Mouse (Mus musculus) liver, embryonic 11.5 days (tissue): Measurements from ENCODE around the gene Adamts3. TPM values are rescaled to one million over a fixed set of nuclear protein-coding genes. Genes with fewer than 3 reads are reported as not detected.

Experiments used
- ATAC-seq: fragments of 200-750 bp; cut with Nextera tagmentation; replicated peaks from 2 replicates; pipeline ENCODE4 v1.8.0; 2017; ENCODE audit warnings: moderate number of reproducible peaks, mild to moderate bottlenecking, moderate TSS enrichment, moderate library complexity; ENCODE audit not compliant: low FRiP score
- DNase-seq: peaks from one replicate; pipeline ENCODE4 v3.0.0-alpha.2; 2017; ENCODE audit warnings: low spot score
- H3K27ac ChIP-seq: fragments of 300-500 bp; sonication (generic); 2 replicates; pipeline ENCODE4 v1.5.1; 2014; ENCODE audit warnings: mild to moderate bottlenecking, low read depth, low read length, control low read depth
- H3K27me3 ChIP-seq: fragments of 300-500 bp; sonication (generic); replicated peaks from 2 replicates; pipeline ENCODE4 v1.6.1; 2014; ENCODE audit warnings: low read length, mixed read lengths; ENCODE audit not compliant: control insufficient read depth, insufficient read depth
- H3K36me3 ChIP-seq: fragments of 300-500 bp; sonication (generic); 2 replicates; pipeline ENCODE4 v1.6.1; 2014; ENCODE audit warnings: mild to moderate bottlenecking, low read length, moderate library complexity, mixed read lengths; ENCODE audit not compliant: control insufficient read depth, insufficient read depth
- H3K4me1 ChIP-seq: fragments of 300-500 bp; sonication (generic); replicated peaks from 2 replicates; pipeline ENCODE4 v1.6.1; 2014; ENCODE audit warnings: low read length, mixed read lengths; ENCODE audit not compliant: control insufficient read depth, insufficient read depth
- H3K4me2 ChIP-seq: fragments of 300-500 bp; sonication (generic); 2 replicates; pipeline ENCODE4 v1.6.1; 2014; ENCODE audit warnings: mild to moderate bottlenecking, control low read depth, moderate library complexity
- H3K4me3 ChIP-seq: fragments of 300-500 bp; sonication (generic); 2 replicates; pipeline ENCODE4 v1.5.1; 2014; ENCODE audit warnings: low read depth, low read length, control low read depth
- H3K9ac ChIP-seq: fragments of 300-500 bp; sonication (generic); 2 replicates; pipeline ENCODE4 v1.6.1; 2014; ENCODE audit warnings: low read depth, low read length, control low read depth
- H3K9me3 ChIP-seq: fragments of 300-500 bp; sonication (generic); 2 replicates; pipeline ENCODE4 v1.6.1; 2016; ENCODE audit warnings: low read length, inconsistent platforms, mixed read lengths; ENCODE audit not compliant: control insufficient read depth
- WGBS: fragments of 180-500 bp; shearing (Covaris S2); extraction: QIAGEN DNeasy Blood & Tissue Kit; methylation state at CpG from one replicate; pipeline ENCODE4 v1.1.7; 2014; 5-methylcytosine and 5-hydroxymethylcytosine counted together
- polyA plus RNA-seq: library from polyadenylated mRNA; unstranded; fragments of >200 nt; fragmentation: Nextera tagmentation; extraction: Ambion mirVana; gene quantifications from 2 replicates; pipeline ENCODE4 v1.2.1, GENCODE M21; 2014

The Adamts3 gene
- polyA plus RNA-seq, 1 experiment from 2014 or later = 5.0 TPM

GRCm38 (mm10) chr5:89711116-89711859 is 171.8 kb downstream of the Adamts3 start:
- no peak overlapping the region for H3K9ac ChIP-seq
- H3K27me3 ChIP-seq = no peaks in the 10 kb centered on the region
- 0 out of 2 replicates have a peak, but pooled peaks cover 2% of the 10 kb centered on the region for H3K36me3 ChIP-seq
- no peak overlapping the region for H3K27ac ChIP-seq
- H3K4me2 ChIP-seq = no peak overlapping the region
- ATAC-seq (no peak), DNase-seq (no peak)
- no peak overlapping the region for H3K4me3 ChIP-seq
- H3K9me3 ChIP-seq = no peaks in the 10 kb centered on the region
- 76% methylated on average over 7 of the region's 7 CpGs for WGBS
- no peaks in the 10 kb centered on the region for H3K4me1 ChIP-seq

DNA sequence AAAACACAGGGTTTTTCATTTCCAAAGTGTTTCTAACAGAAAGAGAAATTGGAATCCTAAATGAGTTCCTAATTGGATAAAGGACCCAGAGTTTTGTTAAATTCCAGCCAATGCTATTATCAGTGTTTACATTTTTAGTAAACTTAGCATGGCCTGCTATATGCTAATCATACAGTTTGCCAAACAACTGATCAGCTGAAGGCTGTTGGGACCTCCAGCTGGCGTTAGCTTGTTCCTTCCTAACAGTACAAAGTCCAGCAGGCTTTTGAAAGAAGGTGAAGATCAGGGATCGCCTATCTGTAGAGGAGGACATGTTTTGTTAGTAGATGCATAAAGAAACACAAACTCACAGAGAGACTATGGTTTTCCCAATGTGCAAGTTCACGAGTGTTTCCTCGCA is 173.7 kb downstream of the Adamts3 start:
- ATAC-seq (no peak; the same call in 1 of the 2 replicates), DNase-seq (no peak)
- no peaks in the 10 kb centered on the region for H3K4me1 ChIP-seq
- H3K9me3 ChIP-seq = no peaks in the 10 kb centered on the region
- no peak overlapping the region for H3K4me2 ChIP-seq
- no peak overlapping the region for H3K9ac ChIP-seq
- 0 out of 2 replicates have a peak, but pooled peaks cover 2% of the 10 kb centered on the region for H3K36me3 ChIP-seq
- no peak overlapping the region for H3K27ac ChIP-seq
- WGBS = 52% methylated on average over 4 of the region's 4 CpGs
- no peaks in the 10 kb centered on the region for H3K27me3 ChIP-seq
- no peak overlapping the region for H3K4me3 ChIP-seq

GRCm38 (mm10) chr5:89704264-89704663 is 178.9 kb downstream of the Adamts3 start:
- H3K36me3 ChIP-seq = 0 out of 2 replicates have a peak, but pooled peaks cover 2% of the 10 kb centered on the region
- H3K4me2 ChIP-seq = no peak overlapping the region
- no peaks in the 10 kb centered on the region for H3K27me3 ChIP-seq
- no peak overlapping the region for H3K9ac ChIP-seq
- DNase-seq (no peak), ATAC-seq (no peak)
- H3K4me1 ChIP-seq = no peaks in the 10 kb centered on the region
- H3K27ac ChIP-seq = no peak overlapping the region
- H3K9me3 ChIP-seq = no peaks in the 10 kb centered on the region
- H3K4me3 ChIP-seq = no peak overlapping the region
- WGBS = 70% methylated on average over 1 of the region's 1 CpGs

DNA sequence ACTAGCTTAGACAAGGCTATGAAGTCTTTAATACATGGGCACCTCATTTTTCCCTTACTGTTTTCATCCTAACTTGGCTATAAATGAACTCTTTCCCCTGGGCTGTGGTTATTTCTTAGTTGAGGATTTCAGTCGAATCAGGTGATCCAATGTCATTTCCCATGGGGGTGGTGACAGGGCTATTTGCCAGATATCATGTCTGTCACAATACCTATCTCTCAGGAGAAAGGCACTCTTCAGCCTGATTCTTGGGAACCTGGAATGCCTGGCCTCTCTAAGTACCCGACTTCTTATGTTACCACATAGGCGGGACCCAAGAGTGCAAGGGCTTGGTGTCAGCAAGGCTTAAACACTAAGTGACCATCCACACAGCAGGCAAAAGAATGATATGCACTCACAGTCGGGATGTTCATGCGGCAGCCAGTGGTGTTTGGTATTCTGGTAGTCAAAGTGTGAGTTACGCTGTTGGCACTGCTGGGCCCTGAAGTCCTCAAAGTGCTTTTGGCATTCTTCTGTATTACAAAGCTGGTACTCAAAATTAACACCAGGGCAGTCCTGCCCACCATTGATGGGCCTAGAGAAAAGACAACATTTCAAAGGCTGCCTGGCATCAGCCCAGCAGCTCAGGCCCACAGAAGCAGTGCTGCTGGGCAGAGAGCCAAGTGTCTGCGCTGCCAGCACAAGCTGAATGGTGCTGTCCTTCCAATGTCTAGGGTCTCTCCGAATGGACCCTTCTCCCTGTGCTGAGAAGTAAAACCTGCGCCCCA is 181.7 kb downstream of the Adamts3 start:
- H3K27ac ChIP-seq = no peak overlapping the region
- H3K9ac ChIP-seq = no peak overlapping the region
- no peak overlapping the region for H3K4me3 ChIP-seq
- no peaks in the 10 kb centered on the region for H3K4me1 ChIP-seq
- 86% methylated on average over 9 of the region's 9 CpGs for WGBS
- no peaks in the 10 kb centered on the region for H3K27me3 ChIP-seq
- no peak overlapping the region for H3K4me2 ChIP-seq
- DNase-seq (no peak), ATAC-seq (no peak)
- H3K9me3 ChIP-seq = no peaks in the 10 kb centered on the region
- H3K36me3 ChIP-seq = no peaks in the 10 kb centered on the region

DNA sequence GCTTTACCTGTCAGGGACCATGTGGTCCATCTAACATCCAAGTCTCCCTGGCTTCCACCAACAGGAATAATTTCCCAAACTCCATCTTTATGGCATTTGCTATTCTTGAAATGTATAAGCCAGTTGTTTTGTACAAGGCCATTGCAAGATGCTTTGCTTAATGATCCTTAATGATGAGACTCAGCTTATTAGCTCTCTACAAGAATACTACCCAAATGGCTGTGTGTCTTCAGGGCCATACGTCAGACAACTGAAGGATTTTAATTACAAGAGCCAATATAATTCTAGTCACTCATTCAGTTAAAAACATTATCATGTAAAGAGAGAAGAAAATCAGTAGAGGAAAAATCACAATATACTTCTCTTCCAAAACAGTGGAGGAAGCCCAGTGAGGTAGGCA is 195.3 kb downstream of the Adamts3 start:
- H3K4me2 ChIP-seq = no peak overlapping the region
- ATAC-seq (no peak), DNase-seq (no peak)
- H3K27me3 ChIP-seq = no peaks in the 10 kb centered on the region
- no peak overlapping the region for H3K4me3 ChIP-seq
- H3K9me3 ChIP-seq = no peaks in the 10 kb centered on the region
- H3K27ac ChIP-seq = no peak overlapping the region
- 92% methylated on average over 1 of the region's 1 CpGs for WGBS
- no peaks in the 10 kb centered on the region for H3K4me1 ChIP-seq
- no peak overlapping the region for H3K9ac ChIP-seq
- H3K36me3 ChIP-seq = no peaks in the 10 kb centered on the region

DNA sequence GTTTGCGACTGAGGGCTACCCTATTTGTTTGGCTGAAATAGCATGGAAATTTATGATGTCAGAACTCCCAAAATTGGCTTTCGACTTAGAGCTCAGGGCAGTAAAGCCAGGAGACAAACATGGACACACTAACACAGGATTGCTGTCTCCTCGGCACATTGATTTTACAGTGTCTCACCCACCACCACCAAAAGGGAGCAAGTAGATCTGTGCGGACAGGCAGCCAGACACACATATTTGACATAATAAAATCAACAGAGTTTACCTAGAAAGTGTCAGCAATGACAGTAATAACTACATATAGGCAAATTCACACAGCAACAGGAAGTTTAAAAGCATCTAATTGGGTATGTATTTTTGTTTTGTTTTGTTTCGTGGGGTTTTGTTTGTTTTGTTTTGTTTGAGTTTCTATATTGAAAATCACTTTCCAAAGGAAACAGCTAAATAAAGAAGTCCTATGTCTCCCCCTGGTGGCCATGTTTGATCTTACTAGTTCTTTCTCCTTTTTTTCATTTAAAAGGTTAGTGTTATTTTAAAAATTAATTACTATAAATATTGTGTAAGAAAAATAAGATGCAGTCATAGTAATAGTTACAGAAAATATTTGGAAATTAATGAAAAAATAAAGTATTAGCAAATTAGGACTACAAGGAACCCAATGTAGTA is 203.1 kb downstream of the Adamts3 start:
- Histone ChIP-seq H3K27ac (no peak overlapping the region), H3K9ac (no peak overlapping the region), H3K36me3 (no peaks in the 10 kb centered on the region), H3K4me2 (no peak overlapping the region), H3K4me3 (no peak overlapping the region), H3K9me3 (no peaks in the 10 kb centered on the region), H3K27me3 (no peaks in the 10 kb centered on the region), H3K4me1 (no peaks in the 10 kb centered on the region)
- ATAC-seq (no peak), DNase-seq (no peak)
- WGBS = 65% methylated on average over 5 of the region's 5 CpGs

GRCm38 (mm10) chr5:89678148-89678547 is 205.0 kb downstream of the Adamts3 start:
- H3K9me3 ChIP-seq = no peaks in the 10 kb centered on the region
- H3K27ac ChIP-seq = no peak overlapping the region
- no peak overlapping the region for H3K9ac ChIP-seq
- 77% methylated on average over 4 of the region's 4 CpGs for WGBS
- H3K27me3 ChIP-seq = no peaks in the 10 kb centered on the region
- ATAC-seq = no peak
- no peak overlapping the region for H3K4me3 ChIP-seq
- H3K4me2 ChIP-seq = no peak overlapping the region
- no peak for DNase-seq
- H3K4me1 ChIP-seq = no peaks in the 10 kb centered on the region
- no peaks in the 10 kb centered on the region for H3K36me3 ChIP-seq

DNA sequence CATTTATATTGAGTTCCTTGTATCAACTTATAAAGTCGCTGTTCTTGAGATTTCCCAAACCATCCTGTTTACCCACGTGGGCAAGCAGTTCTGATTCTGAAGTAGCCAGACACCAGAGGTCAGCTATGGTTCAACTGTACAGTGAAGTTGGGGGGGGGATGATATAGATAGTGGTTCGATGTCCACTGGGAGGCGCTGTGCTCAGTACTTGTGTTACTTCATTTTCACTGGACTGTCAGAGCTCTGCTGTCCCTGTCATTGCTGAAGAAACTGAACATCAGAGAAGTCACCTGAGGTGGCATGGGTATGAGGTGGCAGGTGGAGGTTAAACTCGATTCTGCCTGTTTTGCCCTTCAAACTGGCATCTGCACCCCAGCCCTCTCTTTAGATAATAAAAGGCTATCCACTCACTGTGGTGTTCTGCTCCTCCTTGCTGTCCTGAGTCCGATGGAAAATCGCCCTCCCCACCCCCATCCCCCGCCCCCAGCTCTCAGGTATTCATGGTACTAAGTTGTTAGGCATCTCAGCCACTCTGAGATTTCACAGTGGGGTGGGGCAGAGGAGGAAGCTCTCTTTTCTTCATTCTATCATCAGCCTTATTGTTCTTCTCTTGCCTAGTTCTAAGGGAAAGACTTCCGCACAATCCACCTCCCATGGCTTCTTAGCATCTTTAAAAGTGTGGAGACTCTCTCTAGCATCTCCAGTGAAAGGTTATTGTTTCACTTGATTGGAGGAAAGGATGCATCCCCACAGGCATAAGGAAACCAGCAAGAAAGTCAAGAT is 208.9 kb downstream of the Adamts3 start:
- H3K36me3 ChIP-seq = no peaks in the 10 kb centered on the region
- H3K4me2 ChIP-seq = no peak overlapping the region
- H3K27ac ChIP-seq = no peak overlapping the region
- DNase-seq (no peak), ATAC-seq (no peak)
- H3K4me3 ChIP-seq = no peak overlapping the region
- no peaks in the 10 kb centered on the region for H3K9me3 ChIP-seq
- H3K27me3 ChIP-seq = no peaks in the 10 kb centered on the region
- WGBS = 77% methylated on average over 9 of the region's 9 CpGs
- H3K4me1 ChIP-seq = no peaks in the 10 kb centered on the region
- no peak overlapping the region for H3K9ac ChIP-seq
